Mouse (Mus musculus) MEL (cell line): ENCODE measurements around the gene Eef1a2. TPM values are rescaled to one million over a fixed set of nuclear protein-coding genes. Genes with fewer than 3 reads are reported as not detected.

ENCODE experiments used
- DNase-seq: peaks from one replicate; pipeline ENCODE4 v3.0.0; 2011; ENCODE audit warnings: low read depth, low spot score
- H3K27ac ChIP-seq: 2 replicates; pipeline ENCODE4 v1.5.1; 2012; ENCODE audit warnings: low read depth, mild to moderate bottlenecking, control low read depth, low read length, moderate library complexity; ENCODE audit not compliant: control insufficient read depth
- H3K27me3 ChIP-seq, 2 experiments: fragments of 150-350 bp in 1 of 2; sonication (generic) in 1 of 2; 2 replicates each; pipeline ENCODE4 v1.6.1; 2012; ENCODE audit warnings: low read length in 2 of 2, mild to moderate bottlenecking in 2 of 2, improper control_type of control experiment in 1 of 2, moderate library complexity in 1 of 2; ENCODE audit not compliant: insufficient read depth in 2 of 2, control insufficient read depth in 1 of 2
- H3K36me3 ChIP-seq, 2 experiments: 2 replicates each; pipeline ENCODE4 v1.6.1; 2012 to 2014; ENCODE audit warnings: low read length in 2 of 2, improper control_type of control experiment in 1 of 2, inconsistent platforms in 1 of 2, mild to moderate bottlenecking in 1 of 2; ENCODE audit not compliant: insufficient read depth in 2 of 2, control insufficient read depth in 1 of 2
- H3K4me1 ChIP-seq, 2 experiments: fragments of 150-350 bp in 1 of 2; sonication (generic) in 1 of 2; 2 replicates each; pipeline ENCODE4 v1.6.1; 2012; ENCODE audit warnings: low read length in 2 of 2, improper control_type of control experiment in 1 of 2, mild to moderate bottlenecking in 1 of 2; ENCODE audit not compliant: insufficient read depth in 2 of 2, control insufficient read depth in 1 of 2
- H3K4me3 ChIP-seq, 2 experiments: fragments of 150-350 bp in 1 of 2; sonication (generic) in 1 of 2; 2 replicates each; pipeline ENCODE4 v1.5.1; 2012; ENCODE audit warnings: low read depth in 2 of 2, low read length in 2 of 2, mild to moderate bottlenecking in 2 of 2, moderate library complexity in 2 of 2, control low read depth in 1 of 2, improper control_type of control experiment in 1 of 2; ENCODE audit not compliant: control insufficient read depth in 1 of 2, insufficient read depth in 1 of 2
- H3K79me2 ChIP-seq: 2 replicates; pipeline ENCODE4 v1.6.1; 2012; ENCODE audit warnings: mild to moderate bottlenecking, low read length, moderate library complexity; ENCODE audit not compliant: control insufficient read depth, poor library complexity, insufficient read depth
- H3K9ac ChIP-seq: 2 replicates; pipeline ENCODE4 v1.6.1; 2012; ENCODE audit warnings: low read depth, mild to moderate bottlenecking, control low read depth, low read length, moderate library complexity; ENCODE audit not compliant: control insufficient read depth, poor library complexity, severe bottlenecking
- H3K9me3 ChIP-seq: fragments of 150-350 bp; sonication (generic); replicated peaks from 2 replicates; pipeline ENCODE4 v1.6.1; 2012; ENCODE audit warnings: mild to moderate bottlenecking, low read length, improper control_type of control experiment, moderate library complexity; ENCODE audit not compliant: insufficient read depth
- BHLHE40 ChIP-seq: IDR thresholded peaks from 2 replicates; pipeline ENCODE4 v1.6.1; 2012; ENCODE audit warnings: low read depth, mild to moderate bottlenecking, inconsistent platforms, low read length, improper control_type of control experiment, borderline replicate concordance
- CHD1 ChIP-seq: IDR thresholded peaks from 2 replicates; pipeline ENCODE4 v1.6.1; 2012; ENCODE audit warnings: low read depth, mild to moderate bottlenecking, inconsistent platforms, low read length, improper control_type of control experiment
- ELF1 ChIP-seq: IDR thresholded peaks from 2 replicates; pipeline ENCODE4 v1.6.1; 2014; ENCODE audit warnings: low read depth, mild to moderate bottlenecking, inconsistent platforms, low read length, improper control_type of control experiment, moderate library complexity
- EP300 ChIP-seq, 2 experiments: IDR thresholded peaks; 2 replicates each; pipeline ENCODE4 v1.6.1; 2011; ENCODE audit warnings: improper control_type of control experiment in 2 of 2, low read length in 2 of 2, low read depth in 1 of 2, mild to moderate bottlenecking in 1 of 2
- GABPA ChIP-seq: IDR thresholded peaks from 2 replicates; pipeline ENCODE4 v1.6.1; 2012; ENCODE audit warnings: low read depth, mild to moderate bottlenecking, inconsistent platforms, low read length, improper control_type of control experiment, moderate library complexity
- GATA1 ChIP-seq: IDR thresholded peaks from 2 replicates; pipeline ENCODE4 v1.6.1; 2011; ENCODE audit warnings: low read depth, low read length, improper control_type of control experiment
- JUND ChIP-seq: IDR thresholded peaks from 2 replicates; pipeline ENCODE4 v1.6.1; 2011; ENCODE audit warnings: low read depth, mild to moderate bottlenecking, improper control_type of control experiment, low read length
- KAT2A ChIP-seq: conservative IDR thresholded peaks from 2 replicates; pipeline ENCODE4 v1.6.1; 2012; ENCODE audit warnings: low read depth, low read length, improper control_type of control experiment, inconsistent platforms
- MAFK ChIP-seq: IDR thresholded peaks from 2 replicates; pipeline ENCODE4 v1.6.1; 2011; ENCODE audit warnings: low read depth, mild to moderate bottlenecking, low read length, improper control_type of control experiment, borderline replicate concordance
- MAX ChIP-seq: IDR thresholded peaks from 2 replicates; pipeline ENCODE4 v1.6.1; 2011; ENCODE audit warnings: low read length, improper control_type of control experiment
- MAZ ChIP-seq: IDR thresholded peaks from 2 replicates; pipeline ENCODE4 v1.6.1; 2012; ENCODE audit warnings: low read depth, mild to moderate bottlenecking, inconsistent platforms, low read length, improper control_type of control experiment
- MYC ChIP-seq: IDR thresholded peaks from 2 replicates; pipeline ENCODE4 v1.6.1; 2011; ENCODE audit warnings: low read depth, mild to moderate bottlenecking, low read length, improper control_type of control experiment, moderate library complexity
- NELFE ChIP-seq: IDR thresholded peaks from 2 replicates; pipeline ENCODE4 v1.6.1; 2011; ENCODE audit warnings: low read depth, low read length, improper control_type of control experiment
- NRF1 ChIP-seq: IDR thresholded peaks from 2 replicates; pipeline ENCODE4 v1.6.1; 2014; ENCODE audit warnings: low read depth, mild to moderate bottlenecking, inconsistent platforms, low read length, improper control_type of control experiment, moderate library complexity; ENCODE audit not compliant: poor library complexity, insufficient read depth, severe bottlenecking
- POLR2A ChIP-seq, 2 experiments: IDR thresholded peaks; 2 replicates each; pipeline ENCODE4 v1.6.1; 2011 to 2012; ENCODE audit warnings: low read length in 2 of 2, mild to moderate bottlenecking in 2 of 2, control low read depth in 1 of 2, improper control_type of control experiment in 1 of 2, low read depth in 1 of 2, moderate library complexity in 1 of 2; ENCODE audit not compliant: control insufficient read depth in 1 of 2, insufficient read depth in 1 of 2, poor library complexity in 1 of 2
- POLR2AphosphoS2 ChIP-seq: IDR thresholded peaks from 2 replicates; pipeline ENCODE4 v1.6.1; 2011; ENCODE audit warnings: low read length, improper control_type of control experiment
- RAD21 ChIP-seq: IDR thresholded peaks from 2 replicates; pipeline ENCODE4 v1.6.1; 2011; ENCODE audit warnings: mild to moderate bottlenecking, low read depth, low read length, improper control_type of control experiment
- SIN3A ChIP-seq: IDR thresholded peaks from 2 replicates; pipeline ENCODE4 v1.6.1; 2012; ENCODE audit warnings: low read length, improper control_type of control experiment, inconsistent platforms
- TAL1 ChIP-seq: IDR thresholded peaks from 2 replicates; pipeline ENCODE4 v1.6.1; 2012; ENCODE audit warnings: mild to moderate bottlenecking, inconsistent platforms, low read length, moderate library complexity, mixed read lengths
- TCF12 ChIP-seq: IDR thresholded peaks from 2 replicates; pipeline ENCODE4 v1.6.1; 2014; ENCODE audit warnings: low read depth, mild to moderate bottlenecking, inconsistent platforms, low read length, improper control_type of control experiment, moderate library complexity
- USF2 ChIP-seq, 2 experiments: IDR thresholded peaks; 2 replicates each; pipeline ENCODE4 v1.6.1; 2011 to 2012; ENCODE audit warnings: improper control_type of control experiment in 2 of 2, low read length in 2 of 2, borderline replicate concordance in 1 of 2, inconsistent platforms in 1 of 2, low read depth in 1 of 2, mild to moderate bottlenecking in 1 of 2; ENCODE audit not compliant: insufficient read depth in 1 of 2
- ZC3H11A ChIP-seq: IDR thresholded peaks from 2 replicates; pipeline ENCODE4 v1.6.1; 2012; ENCODE audit warnings: low read depth, mild to moderate bottlenecking, inconsistent platforms, low read length, improper control_type of control experiment
- ZMIZ1 ChIP-seq: IDR thresholded peaks from 2 replicates; pipeline ENCODE4 v1.6.1; 2012; ENCODE audit warnings: low read depth, mild to moderate bottlenecking, inconsistent platforms, low read length, improper control_type of control experiment, moderate library complexity
- polyA plus RNA-seq, 2 experiments: library from polyadenylated mRNA; stranded (reverse) in 1 of 2; unstranded in 1 of 2; fragments of >175 nt in 1 of 2; fragments of >200 nt in 1 of 2; gene quantifications; 2 replicates each; pipeline versions ENCODE4 v1.2.1 to v1.2.4; 2012; ENCODE audit warnings: low replicate concordance in 2 of 2, low read depth in 1 of 2; ENCODE audit not compliant: insufficient read length in 2 of 2, insufficient read depth in 1 of 2, missing spikeins in 1 of 2
- total RNA-seq: library from RNA; depleted of rRNA; stranded (reverse); fragments of 300-350 nt; gene quantifications from 2 replicates; pipeline ENCODE4 v1.2.3, GENCODE M21; 2012

The Eef1a2 gene
- total and polyA plus RNA-seq, 3 experiments: not detected

DNA sequence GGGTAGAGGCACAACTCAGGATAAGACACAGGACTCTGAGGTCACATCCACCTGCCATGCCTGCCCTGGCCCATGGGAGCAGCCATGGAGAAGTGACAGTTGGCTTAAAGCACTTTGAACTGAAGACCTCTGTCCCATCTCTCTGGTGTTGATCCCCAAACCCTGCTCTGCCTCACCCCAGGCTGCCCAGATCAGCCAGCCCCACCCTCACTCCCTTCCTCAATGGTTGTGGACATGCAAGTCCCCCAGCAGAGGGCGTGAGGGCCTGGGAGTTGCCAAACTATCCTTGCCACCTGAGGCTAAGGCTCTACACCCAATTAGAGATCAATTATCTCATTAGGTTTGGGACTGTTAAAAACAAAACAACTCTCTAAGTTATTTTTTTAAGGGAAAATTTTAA lies 3.0 kb downstream of the Eef1a2 start (continued):
- TF ChIP-seq MAX (no peak), USF2 (IDR thresholded peaks at IDR 0.05; ENCODE audit: borderline replicate concordance in 1 of 2, insufficient read depth in 1 of 2, low read depth in 1 of 2, low read length in 2 of 2) (no peak), BHLHE40 (no peak), CHD1 (no peak)
- TF ChIP-seq, all 39 proteins: peak for 4

DNA sequence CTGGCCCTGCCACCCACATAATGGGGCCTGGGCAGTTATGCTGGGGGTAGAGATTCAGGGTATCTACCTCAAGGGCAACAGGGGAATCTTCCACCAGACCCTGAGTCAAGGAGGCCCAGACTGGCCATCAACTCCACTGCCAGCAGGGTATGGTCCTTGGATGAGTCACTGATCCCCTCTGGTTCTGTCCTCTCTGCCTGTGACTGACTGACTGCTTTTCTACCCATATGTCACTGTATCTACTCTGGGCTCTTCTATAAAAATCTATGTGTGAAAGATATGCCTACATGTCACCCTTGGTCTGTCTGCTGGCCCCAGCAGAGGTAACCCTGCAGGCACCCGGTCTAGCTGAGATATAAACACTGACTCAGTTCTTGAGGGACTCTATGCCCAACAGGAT lies 3.7 kb downstream of the Eef1a2 start:
- Histone ChIP-seq H3K4me1 (no peaks in the 10 kb centered on the region), H3K27ac (no peak overlapping the region), H3K9ac (no peak overlapping the region), H3K36me3 (no peaks in the 10 kb centered on the region), H3K27me3 (no peaks in the 10 kb centered on the region; a peak in 1 of 4 replicates), H3K79me2 (no peaks in the 10 kb centered on the region), H3K4me3 (no peak overlapping the region), H3K9me3 (no peaks in the 10 kb centered on the region)
- no peak for TF ChIP-seq GATA1
- no peak for TF ChIP-seq GABPA
- TF ChIP-seq EP300 (IDR thresholded peaks at IDR 0.05; ENCODE audit: low read depth in 1 of 2, low read length in 2 of 2): no peak
- no peak for TF ChIP-seq POLR2AphosphoS2
- no peak for TF ChIP-seq ELF1
- TF ChIP-seq POLR2A (IDR thresholded peaks at IDR 0.05; ENCODE audit: control insufficient read depth in 1 of 2, insufficient read depth in 1 of 2, low read depth in 1 of 2, low read length in 2 of 2, poor library complexity in 1 of 2): no peak
- no peak for TF ChIP-seq NELFE
- TF ChIP-seq JUND: no peak
- no peak for TF ChIP-seq ZMIZ1
- no peak for TF ChIP-seq SIN3A
- no peak for TF ChIP-seq MAFK
- TF ChIP-seq MYC: no peak
- no peak for TF ChIP-seq ZC3H11A
- no peak for TF ChIP-seq CHD1
- TF ChIP-seq MAZ: no peak
- TF ChIP-seq RAD21: no peak
- TF ChIP-seq TAL1: no peak
- TF ChIP-seq TCF12: no peak
- TF ChIP-seq KAT2A: no peak
- TF ChIP-seq NRF1: no peak
- DNase-seq: no peak
